Mouse (Mus musculus) erythroblast, adult 5-6 weeks (primary cell): Measurements from ENCODE around the gene Aqp5. TPM values are rescaled to one million over a fixed set of nuclear protein-coding genes. Genes with fewer than 3 reads are reported as not detected.

Experiments
- ATAC-seq: replicated peaks from 2 replicates; pipeline ENCODE4 v1.8.0; 2016; ENCODE audit warnings: moderate number of reproducible peaks, mild to moderate bottlenecking, moderate TSS enrichment, inconsistent platforms; ENCODE audit not compliant: poor library complexity, low FRiP score, severe bottlenecking
- total RNA-seq, 2 experiments: library from RNA; stranded (forward) in 1 of 2; stranded (reverse) in 1 of 2; fragments of 150-400 nt in 1 of 2; fragments of 200-764, 138-1000 nt in 1 of 2; gene quantifications; 2 replicates each; pipeline versions ENCODE4 v1.2.3 to v1.2.4; 2015 to 2017; ENCODE audit warnings: low replicate concordance in 2 of 2

Gene Aqp5
- total RNA-seq, 2 experiments from 2014 or later: not detected

GRCm38 (mm10) chr15:99622063-99622462 lies 31.5 kb downstream of the Aqp5 start:
- ATAC-seq: no peak

DNA sequence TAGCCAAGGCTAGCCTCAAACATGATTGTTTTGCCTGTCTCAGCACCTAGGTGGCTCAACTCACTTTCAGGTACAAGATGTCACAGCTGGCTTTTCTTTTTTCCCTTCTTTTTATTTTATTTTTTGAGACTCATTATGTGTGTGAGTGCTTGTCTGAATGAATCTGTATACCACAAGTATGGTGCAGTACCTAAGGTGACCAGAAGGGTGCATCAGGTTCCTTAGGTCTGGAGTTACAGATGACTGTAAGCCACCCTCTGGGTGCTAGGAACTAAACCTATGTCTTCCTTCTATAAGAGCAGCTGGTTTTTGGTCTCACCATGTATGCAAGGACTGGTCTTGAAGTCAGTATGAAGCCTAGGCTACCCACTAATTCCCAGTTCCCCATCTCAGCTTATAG lies 41.0 kb downstream of the Aqp5 start:
- peak; percentile 77 for ATAC-seq

GRCm38 (mm10) chr15:99634702-99635101 lies 44.1 kb downstream of the Aqp5 start:
- no peak for ATAC-seq

DNA sequence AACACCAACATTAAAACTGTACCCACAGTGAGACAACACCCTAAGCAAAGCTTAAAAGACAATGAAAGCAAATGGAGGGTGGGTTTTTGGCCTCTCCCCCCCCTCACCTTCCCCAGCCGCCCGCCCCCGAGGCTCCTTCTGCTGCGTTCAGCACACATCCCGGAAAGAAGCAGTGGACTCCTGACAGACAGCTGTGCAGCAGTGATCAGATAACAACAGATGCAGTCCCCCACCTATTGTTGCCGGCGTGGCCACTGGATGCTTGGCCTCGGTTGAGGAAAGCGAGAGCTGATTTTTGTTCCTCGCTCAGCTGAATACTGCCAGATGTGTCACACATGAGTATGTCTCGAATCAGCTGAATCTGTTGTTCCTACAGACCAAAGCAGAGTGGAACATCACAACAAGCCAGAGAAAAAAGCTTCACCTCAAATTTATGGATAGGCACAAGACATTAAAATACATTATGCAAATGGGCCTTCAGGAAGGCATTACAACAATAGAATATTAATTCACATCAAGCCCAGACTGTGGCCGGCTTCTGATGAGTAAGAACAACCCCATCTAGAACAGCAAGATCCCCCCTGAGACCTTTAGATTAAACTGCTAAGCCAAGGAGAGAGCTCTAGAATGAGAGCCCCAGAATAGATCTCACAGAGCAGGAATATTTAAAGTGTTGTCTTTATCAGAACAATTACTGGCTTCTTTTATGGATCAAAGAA lies 47.0 kb downstream of the Aqp5 start:
- no peak for ATAC-seq

DNA sequence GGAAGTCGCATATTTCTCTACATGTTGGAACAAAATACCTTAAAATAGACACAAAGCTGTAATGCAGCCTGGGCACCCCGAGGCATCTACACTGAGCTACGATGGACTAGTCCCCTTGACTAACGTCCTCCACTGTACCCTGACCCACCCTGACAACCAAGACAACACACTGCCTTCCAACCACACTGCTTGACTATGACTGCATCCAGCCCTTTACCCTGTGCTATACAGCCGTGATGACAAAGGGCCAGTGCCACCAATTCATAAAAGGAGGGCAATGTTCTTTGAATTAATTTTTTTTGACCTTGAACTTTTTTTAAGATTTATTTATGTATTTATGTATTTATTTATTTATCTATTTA lies 47.5 kb downstream of the Aqp5 start:
- no peak for ATAC-seq

DNA sequence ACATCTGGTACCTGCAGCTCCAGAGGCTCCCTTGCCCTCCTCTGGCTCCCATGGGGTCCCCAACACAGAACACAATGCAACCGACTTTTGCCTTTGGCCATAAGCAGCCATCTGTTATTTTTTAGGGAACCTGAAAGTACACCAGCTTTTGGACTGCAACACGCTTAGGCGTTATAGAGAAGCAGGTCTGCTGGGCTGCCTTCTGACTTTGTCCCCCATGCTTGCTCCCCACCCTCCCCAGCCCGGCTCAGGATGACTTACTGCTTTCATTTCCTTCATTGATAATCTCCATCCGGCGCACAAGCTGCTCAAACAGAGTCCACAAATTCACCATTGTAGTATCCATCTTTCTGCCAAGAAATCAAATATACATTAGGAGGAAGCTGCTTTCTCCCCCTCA lies 52.0 kb downstream of the Aqp5 start:
- no peak for ATAC-seq

GRCm38 (mm10) chr15:99643832-99644231 lies 53.2 kb downstream of the Aqp5 start:
- ATAC-seq: no peak

Other genes starting within 250 kb of the Aqp5 start
- 1.2 and 3.6 TPM in 2 replicates for gene Fmnl3, start 220.3 kb upstream of the Aqp5 start, total RNA-seq (2015; ENCODE audit: low replicate concordance)
- 3.7 and 4.5 TPM in 2 replicates for gene Fmnl3, start 220.3 kb upstream of the Aqp5 start, total RNA-seq (2017; ENCODE audit: low replicate concordance)
- 275 and 339 TPM in 2 replicates for gene Tmbim6, start 197.9 kb upstream of the Aqp5 start, total RNA-seq (2015; ENCODE audit: low replicate concordance)
- 204 and 239 TPM in 2 replicates for gene Tmbim6, start 197.9 kb upstream of the Aqp5 start, total RNA-seq (2017; ENCODE audit: low replicate concordance)
- 1.5 TPM in 1 of 2 replicates, not detected in the other for gene Nckap5l, start 133.0 kb upstream of the Aqp5 start, total RNA-seq (2015; ENCODE audit: low replicate concordance)
- not detected in 2 replicates for gene Nckap5l, start 133.0 kb upstream of the Aqp5 start, total RNA-seq (2017; ENCODE audit: low replicate concordance)
- gene Bcdin3d, start 116.1 kb upstream of the Aqp5 start, total RNA-seq (2015; ENCODE audit: low replicate concordance): not detected in 2 replicates
- gene Bcdin3d, start 116.1 kb upstream of the Aqp5 start, total RNA-seq (2017; ENCODE audit: low replicate concordance): 0.98 and 2.1 TPM in 2 replicates
- gene Faim2, start 62.6 kb upstream of the Aqp5 start, total RNA-seq (2015; ENCODE audit: low replicate concordance): not detected in 2 replicates
- gene Faim2, start 62.6 kb upstream of the Aqp5 start, total RNA-seq (2017; ENCODE audit: low replicate concordance): 0.09 and 0.14 TPM in 2 replicates
- gene Aqp2, start 11.7 kb upstream of the Aqp5 start, total RNA-seq (2015; ENCODE audit: low replicate concordance): not detected in 2 replicates
- gene Aqp2, start 11.7 kb upstream of the Aqp5 start, total RNA-seq (2017; ENCODE audit: low replicate concordance): not detected in 2 replicates
- gene Aqp6, start 10.6 kb downstream of the Aqp5 start, total RNA-seq (2015; ENCODE audit: low replicate concordance): not detected in 2 replicates
- gene Aqp6, start 10.6 kb downstream of the Aqp5 start, total RNA-seq (2017; ENCODE audit: low replicate concordance): not detected in 2 replicates
- 34.9 and 47.3 TPM in 2 replicates for gene Racgap1, start 60.9 kb downstream of the Aqp5 start, total RNA-seq (2015; ENCODE audit: low replicate concordance)
- gene Racgap1, start 60.9 kb downstream of the Aqp5 start, total RNA-seq (2017; ENCODE audit: low replicate concordance): 39.6 and 46.4 TPM in 2 replicates
- gene Asic1, start 79.6 kb downstream of the Aqp5 start, total RNA-seq (2015; ENCODE audit: low replicate concordance): not detected in 2 replicates
- not detected in 2 replicates for gene Asic1, start 79.6 kb downstream of the Aqp5 start, total RNA-seq (2017; ENCODE audit: low replicate concordance)
- 4.8 and 13.3 TPM in 2 replicates for gene Smarcd1, start 111.3 kb downstream of the Aqp5 start, total RNA-seq (2015; ENCODE audit: low replicate concordance)
- gene Smarcd1, start 111.3 kb downstream of the Aqp5 start, total RNA-seq (2017; ENCODE audit: low replicate concordance): 3.9 and 14.8 TPM in 2 replicates
- gene Gm17349, start 114.7 kb downstream of the Aqp5 start, total RNA-seq (2015; ENCODE audit: low replicate concordance): not detected in 2 replicates
- gene Gm17349, start 114.7 kb downstream of the Aqp5 start, total RNA-seq (2017; ENCODE audit: low replicate concordance): not detected in 2 replicates
- 0.19 and 0.63 TPM in 2 replicates for gene Gpd1, start 126.7 kb downstream of the Aqp5 start, total RNA-seq (2015; ENCODE audit: low replicate concordance)
- gene Gpd1, start 126.7 kb downstream of the Aqp5 start, total RNA-seq (2017; ENCODE audit: low replicate concordance): 2.1 and 3.6 TPM in 2 replicates
- 10.4 and 15.3 TPM in 2 replicates for gene Cox14, start 134.8 kb downstream of the Aqp5 start, total RNA-seq (2015; ENCODE audit: low replicate concordance)
- 5.6 and 9.1 TPM in 2 replicates for gene Cox14, start 134.8 kb downstream of the Aqp5 start, total RNA-seq (2017; ENCODE audit: low replicate concordance)
- gene Cers5, start 182.1 kb downstream of the Aqp5 start, total RNA-seq (2015; ENCODE audit: low replicate concordance): 9.2 and 11.3 TPM in 2 replicates
- 1.4 and 5.9 TPM in 2 replicates for gene Cers5, start 182.1 kb downstream of the Aqp5 start, total RNA-seq (2017; ENCODE audit: low replicate concordance)